Mouse (Mus musculus) CH12.LX (cell line): ENCODE results near the gene Hist1h4d. TPM values are rescaled to one million over a fixed set of nuclear protein-coding genes. Genes with fewer than 3 reads are reported as not detected.

Experiments
- DNase-seq: peaks from one replicate; pipeline ENCODE4 v3.0.0-alpha.2; 2013; ENCODE audit errors: extremely low read depth
- H3K27ac ChIP-seq: 2 replicates; pipeline ENCODE4 v1.5.1; 2012; ENCODE audit warnings: low read depth, mild to moderate bottlenecking, control low read depth, moderate library complexity; ENCODE audit not compliant: insufficient read depth
- H3K27me3 ChIP-seq: replicated peaks from 2 replicates; pipeline ENCODE3; 2012; ENCODE audit warnings: inconsistent platforms
- H3K36me3 ChIP-seq, 2 experiments: replicated peaks in 1 of 2; 2 replicates each; pipeline versions ENCODE3 to v1.6.1; 2012; ENCODE audit warnings: inconsistent platforms in 1 of 2, low read length in 1 of 2, mild to moderate bottlenecking in 1 of 2, mixed read lengths in 1 of 2, moderate library complexity in 1 of 2; ENCODE audit not compliant: control insufficient read depth in 1 of 2, insufficient read depth in 1 of 2
- H3K4me1 ChIP-seq, 2 experiments: 2 replicates each; pipeline ENCODE4 v1.6.1; 2012; ENCODE audit warnings: inconsistent platforms in 1 of 2, moderate library complexity in 1 of 2; ENCODE audit not compliant: insufficient read depth in 2 of 2, control insufficient read depth in 1 of 2
- H3K4me2 ChIP-seq: 2 replicates; pipeline ENCODE4 v1.6.1; 2012; ENCODE audit warnings: low read depth, mild to moderate bottlenecking, control low read depth; ENCODE audit not compliant: poor library complexity, insufficient read depth, severe bottlenecking
- H3K4me3 ChIP-seq, 3 experiments: fragments of 150-350 bp in 1 of 3; sonication (generic) in 1 of 3; replicated peaks in 1 of 3; 2 replicates each; pipeline versions ENCODE3 to v1.5.1; 2011 to 2012; ENCODE audit warnings: low read depth in 2 of 3, low read length in 2 of 3, mild to moderate bottlenecking in 2 of 3, moderate library complexity in 2 of 3, control low read depth in 1 of 3, improper control_type of control experiment in 1 of 3, inconsistent platforms in 1 of 3, mixed read lengths in 1 of 3; ENCODE audit not compliant: poor library complexity in 1 of 3
- H3K79me2 ChIP-seq: replicated peaks from 2 replicates; pipeline ENCODE4 v1.6.1; 2012; ENCODE audit warnings: mild to moderate bottlenecking, moderate library complexity; ENCODE audit not compliant: control insufficient read depth, poor library complexity, insufficient read depth, severe bottlenecking; ENCODE audit errors: extremely low read depth
- H3K9ac ChIP-seq: 2 replicates; pipeline ENCODE4 v1.6.1; 2012; ENCODE audit warnings: low read depth, mild to moderate bottlenecking, control low read depth, moderate library complexity; ENCODE audit not compliant: insufficient read depth
- H3K9me3 ChIP-seq: replicated peaks from 2 replicates; pipeline ENCODE3; 2012; ENCODE audit warnings: low read length, inconsistent platforms, mixed read lengths
- CTCF ChIP-seq, 2 experiments: IDR thresholded peaks in 1 of 2; conservative IDR thresholded peaks in 1 of 2; 2 replicates each; pipeline ENCODE4 v1.5.1; 2011 to 2012; ENCODE audit warnings: low read depth in 2 of 2, low read length in 2 of 2, improper control_type of control experiment in 1 of 2, inconsistent platforms in 1 of 2, mild to moderate bottlenecking in 1 of 2, moderate library complexity in 1 of 2
- ELF1 ChIP-seq: IDR thresholded peaks from 2 replicates; pipeline ENCODE4 v1.6.1; 2014; ENCODE audit warnings: low read depth, mild to moderate bottlenecking, inconsistent platforms, low read length, improper control_type of control experiment
- HCFC1 ChIP-seq: IDR thresholded peaks from 2 replicates; pipeline ENCODE4 v1.6.1; 2012; ENCODE audit warnings: low read depth, mild to moderate bottlenecking, inconsistent platforms, low read length, improper control_type of control experiment
- JUN ChIP-seq: IDR thresholded peaks from 2 replicates; pipeline ENCODE4 v1.6.1; 2011; ENCODE audit warnings: low read depth, mild to moderate bottlenecking, low read length, improper control_type of control experiment, moderate library complexity; ENCODE audit not compliant: insufficient read depth
- MEF2A ChIP-seq: IDR thresholded peaks from 2 replicates; pipeline ENCODE4 v1.6.1; 2014; ENCODE audit warnings: low read depth, mild to moderate bottlenecking, inconsistent platforms, low read length, improper control_type of control experiment, borderline replicate concordance
- MYC ChIP-seq: IDR thresholded peaks from 2 replicates; pipeline ENCODE4 v1.6.1; 2011; ENCODE audit warnings: low read depth, mild to moderate bottlenecking, improper control_type of control experiment, low read length
- POLR2A ChIP-seq: IDR thresholded peaks from 2 replicates; pipeline ENCODE4 v1.6.1; 2011; ENCODE audit warnings: low read depth, mild to moderate bottlenecking, improper control_type of control experiment, low read length
- POLR2AphosphoS2 ChIP-seq: IDR thresholded peaks from 2 replicates; pipeline ENCODE4 v1.6.1; 2011; ENCODE audit warnings: low read depth, low read length, improper control_type of control experiment
- SMC3 ChIP-seq: IDR thresholded peaks from 2 replicates; pipeline ENCODE4 v1.6.1; 2011; ENCODE audit warnings: low read depth, low read length, improper control_type of control experiment
- TCF12 ChIP-seq: IDR thresholded peaks from 2 replicates; pipeline ENCODE4 v1.6.1; 2014; ENCODE audit warnings: low read depth, mild to moderate bottlenecking, inconsistent platforms, low read length, improper control_type of control experiment
- UBTF ChIP-seq: IDR thresholded peaks from 2 replicates; pipeline ENCODE4 v1.6.1; 2012; ENCODE audit warnings: low read depth, mild to moderate bottlenecking, inconsistent platforms, low read length, improper control_type of control experiment, moderate library complexity
- USF2 ChIP-seq: conservative IDR thresholded peaks from 2 replicates; pipeline ENCODE4 v1.6.1; 2011; ENCODE audit warnings: low read depth, low read length, improper control_type of control experiment
- ZKSCAN1 ChIP-seq: IDR thresholded peaks from 2 replicates; pipeline ENCODE4 v1.6.1; 2012; ENCODE audit warnings: low read depth, inconsistent platforms, low read length, improper control_type of control experiment, borderline replicate concordance
- dilution Hi-C: fragments of 300-500 bp; cut with MboI; formaldehyde crosslinking; loops from 2 replicates; pipeline ENCODE4 v1.14.3; 2020; ENCODE audit warnings: low sequenced_read_pairs; ENCODE audit not compliant: extremely low pct_unique_long_range_greater_than_20kb, extremely low pct_ligation_motif_present
- in situ Hi-C: fragments of 300-500 bp; cut with MboI; formaldehyde crosslinking; loops from 3 replicates; pipeline ENCODE4 v1.14.3; 2019; ENCODE audit warnings: low sequenced_read_pairs, low pct_ligation_motif_present, low pct_unique_long_range_greater_than_20kb, mixed read lengths
- polyA plus RNA-seq: library from polyadenylated mRNA; unstranded; fragments of >175 nt; gene quantifications from 2 replicates; pipeline ENCODE4 v1.2.1, GENCODE M21; 2012; ENCODE audit warnings: low read depth; ENCODE audit not compliant: insufficient read length
- total RNA-seq, 2 experiments: library from RNA; depleted of rRNA; stranded (reverse); fragments of 300-350 nt in 1 of 2; fragments of >200 nt in 1 of 2; gene quantifications; 2 replicates each; pipeline ENCODE4 v1.2.3; 2012 to 2014

The Hist1h4d gene
- total and polyA plus RNA-seq, 3 experiments = 6.7 to 1,831 (median 27.7) TPM

DNA sequence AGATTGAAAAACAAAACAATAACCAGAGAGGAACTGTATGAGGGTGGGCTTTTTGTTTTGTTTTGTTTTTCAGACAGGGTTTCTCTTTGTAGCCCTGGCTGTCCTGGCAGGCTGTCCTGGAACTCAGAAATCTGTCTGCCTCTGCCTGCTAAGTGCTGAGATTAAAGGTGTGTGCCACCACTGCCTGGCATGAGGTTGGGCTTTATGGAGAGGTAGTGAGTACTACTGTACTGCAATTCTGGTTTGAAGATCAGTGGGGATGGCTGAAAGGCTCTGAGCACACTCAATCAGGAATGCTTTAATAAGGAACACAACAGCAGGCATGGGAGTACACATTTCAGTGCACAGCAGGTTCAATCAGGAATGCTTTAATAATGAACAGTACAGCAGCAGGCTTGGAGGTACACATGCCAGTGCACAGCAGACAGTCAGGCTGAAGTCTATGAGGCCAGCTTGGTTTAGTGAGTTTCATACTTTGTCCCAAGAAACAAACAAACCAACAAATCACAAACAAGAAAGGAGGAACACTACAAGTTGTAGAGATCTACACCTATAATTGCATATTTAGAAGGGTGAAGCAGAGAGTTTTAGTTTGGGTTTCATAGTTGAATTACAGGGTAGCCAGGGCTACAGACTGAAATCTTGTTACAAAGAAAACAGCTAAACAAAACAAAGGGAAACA, 2.1 kb downstream of the Hist1h4d start:
- H3K9me3 ChIP-seq = no peaks in the 10 kb centered on the region
- TF ChIP-seq USF2 = no peak
- no peak for TF ChIP-seq MEF2A
- no peak for TF ChIP-seq CTCF (conservative IDR thresholded peaks at IDR 0.05 in 1 of 2, IDR thresholded peaks at IDR 0.05 in 1 of 2; ENCODE audit: low read depth in 2 of 2, low read length in 2 of 2)
- TF ChIP-seq POLR2AphosphoS2 = no peak
- TF ChIP-seq POLR2A = 0 out of 2 replicates have a peak, but pooled peaks have one; percentile 19
- no peak for TF ChIP-seq SMC3
- TF ChIP-seq MYC = no peak
- H3K36me3 ChIP-seq = no peaks in the 10 kb centered on the region
- peak overlapping the region in 1 of 3 experiments; percentile 9 for H3K4me3 ChIP-seq
- peaks cover 3 to 39% of the 10 kb centered on the region in 2 experiments for H3K4me1 ChIP-seq
- H3K9ac ChIP-seq = peak overlapping the region; percentile 98
- H3K79me2 ChIP-seq = no peaks in the 10 kb centered on the region
- H3K4me2 ChIP-seq = peak overlapping the region; percentile 78
- dilution Hi-C loops = no loop called here
- in situ Hi-C loops = no loop called here
- H3K27ac ChIP-seq = peak overlapping the region; percentile 93
- no peaks in the 10 kb centered on the region for H3K27me3 ChIP-seq
- DNase-seq = peak; percentile 37

DNA sequence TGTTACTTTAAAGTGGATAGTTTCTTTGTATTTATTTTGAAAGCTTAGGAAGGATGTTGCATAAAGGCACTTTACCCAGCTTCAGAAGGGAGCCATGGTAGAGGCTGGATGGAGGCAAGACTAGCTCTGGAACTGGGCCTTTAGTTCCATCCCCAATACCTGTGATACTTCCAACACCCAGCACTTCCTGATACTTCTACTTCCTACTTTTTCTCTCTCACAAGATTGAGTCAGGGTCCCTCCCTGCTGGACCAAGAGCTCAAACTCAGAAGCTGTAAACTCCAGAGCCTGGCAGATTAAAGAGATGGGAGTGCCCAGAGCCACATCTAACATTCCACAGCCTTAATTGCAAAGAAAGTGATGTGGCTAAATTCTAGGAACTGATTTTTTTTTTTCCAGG, 2.9 kb downstream of the Hist1h4d start:
- TF ChIP-seq UBTF (no peak), ZKSCAN1 (no peak), JUN (no peak), ELF1 (peak; percentile 37; the same call in 1 of the 2 replicates), HCFC1 (no peak), SMC3 (no peak), TCF12 (no peak)
- peak overlapping the region; percentile 96 for H3K4me2 ChIP-seq
- H3K79me2 ChIP-seq = no peaks in the 10 kb centered on the region
- H3K9ac ChIP-seq = peak overlapping the region; percentile 98
- H3K9me3 ChIP-seq = no peaks in the 10 kb centered on the region
- H3K4me1 ChIP-seq = peaks cover 3 to 47% of the 10 kb centered on the region in 2 experiments
- in situ Hi-C loops (no loop called here), dilution Hi-C loops (no loop called here)
- peak overlapping the region; percentile 86 for H3K27ac ChIP-seq
- no peaks in the 10 kb centered on the region for H3K36me3 ChIP-seq
- no peaks in the 10 kb centered on the region for H3K27me3 ChIP-seq
- H3K4me3 ChIP-seq = peak overlapping the region in 1 of 3 experiments; percentile 24
- DNase-seq = peak; percentile 52
